Mouse (Mus musculus) hindbrain, embryonic 13.5 days (tissue): ENCODE data around the gene Grrp1. TPM values are rescaled to one million over a fixed set of nuclear protein-coding genes. Genes with fewer than 3 reads are reported as not detected.

Experiments used
- ATAC-seq: fragments of 200-750 bp; cut with Nextera tagmentation; 2 replicates; pipeline ENCODE4 v1.8.0; 2017; ENCODE audit warnings: moderate TSS enrichment; ENCODE audit not compliant: low FRiP score
- H3K27ac ChIP-seq: fragments of 300-500 bp; sonication (generic); 2 replicates; pipeline ENCODE4 v1.5.1; 2015; ENCODE audit warnings: inconsistent platforms, mild to moderate bottlenecking, moderate library complexity
- H3K27me3 ChIP-seq: fragments of 300-500 bp; sonication (generic); 2 replicates; pipeline ENCODE4 v1.6.1; 2015; ENCODE audit warnings: mild to moderate bottlenecking, inconsistent platforms
- H3K36me3 ChIP-seq: fragments of 300-500 bp; sonication (generic); 2 replicates; pipeline ENCODE4 v1.6.1; 2015; ENCODE audit warnings: mild to moderate bottlenecking, inconsistent platforms
- H3K4me1 ChIP-seq: fragments of 300-500 bp; sonication (generic); replicated peaks from 2 replicates; pipeline ENCODE4 v1.6.1; 2015; ENCODE audit warnings: inconsistent platforms
- H3K4me2 ChIP-seq: fragments of 300-500 bp; sonication (generic); 2 replicates; pipeline ENCODE4 v1.6.1; 2015; ENCODE audit warnings: inconsistent platforms, mild to moderate bottlenecking, moderate library complexity
- H3K4me3 ChIP-seq: fragments of 300-500 bp; sonication (generic); 2 replicates; pipeline ENCODE4 v1.5.1; 2015; ENCODE audit warnings: mild to moderate bottlenecking, inconsistent platforms
- H3K9ac ChIP-seq: fragments of 300-500 bp; sonication (generic); 2 replicates; pipeline ENCODE4 v1.6.1; 2015; ENCODE audit warnings: mild to moderate bottlenecking, inconsistent platforms
- H3K9me3 ChIP-seq: fragments of 300-500 bp; sonication (generic); 2 replicates; pipeline ENCODE4 v1.6.1; 2016; ENCODE audit warnings: inconsistent platforms
- WGBS: fragments of 180-500 bp; shearing (Covaris S2); methylation state at CpG from one replicate; pipeline ENCODE4 v1.1.7; 2015; 5-methylcytosine and 5-hydroxymethylcytosine counted together
- polyA plus RNA-seq: library from polyadenylated mRNA; unstranded; fragments of >200 nt; fragmentation: Nextera tagmentation; extraction: Ambion mirVana; gene quantifications from 2 replicates; pipeline ENCODE4 v1.2.1, GENCODE M21; 2015

Grrp1 gene
- polyA plus RNA-seq, 1 experiment from 2014 or later = 14.2 TPM

- ATAC-seq = no peak
- 68% methylated on average over 9 of the region's 9 CpGs for WGBS
- Histone ChIP-seq H3K9ac (no peak overlapping the region), H3K4me1 (no peaks in the 10 kb centered on the region), H3K9me3 (no peaks in the 10 kb centered on the region), H3K4me3 (no peak overlapping the region), H3K4me2 (no peak overlapping the region), H3K36me3 (no peaks in the 10 kb centered on the region), H3K27me3 (no peaks in the 10 kb centered on the region), H3K27ac (no peak overlapping the region)
Observed at GRCm38 (mm10) chr4:134265860-134266585, 12.1 kb upstream of the Grrp1 start.

GRCm38 (mm10) chr4:134263191-134263590, 9.3 kb upstream of the Grrp1 start:
- Histone ChIP-seq H3K4me2 (no peak overlapping the region), H3K36me3 (no peaks in the 10 kb centered on the region), H3K9ac (no peak overlapping the region), H3K27ac (no peak overlapping the region), H3K4me1 (no peaks in the 10 kb centered on the region), H3K27me3 (no peaks in the 10 kb centered on the region), H3K9me3 (no peaks in the 10 kb centered on the region), H3K4me3 (no peak overlapping the region)
- WGBS = 29% methylated on average over 6 of the region's 6 CpGs
- ATAC-seq = no peak

GRCm38 (mm10) chr4:134258354-134258753, 4.4 kb upstream of the Grrp1 start:
- Histone ChIP-seq H3K4me2 (no peak overlapping the region), H3K36me3 (no peaks in the 10 kb centered on the region), H3K4me3 (no peak overlapping the region), H3K9me3 (no peaks in the 10 kb centered on the region), H3K9ac (no peak overlapping the region), H3K27ac (no peak overlapping the region), H3K4me1 (peaks cover 28% of the 10 kb centered on the region), H3K27me3 (peaks cover 34% of the 10 kb centered on the region)
- WGBS = 63% methylated on average over 11 of the region's 11 CpGs
- no peak for ATAC-seq

DNA sequence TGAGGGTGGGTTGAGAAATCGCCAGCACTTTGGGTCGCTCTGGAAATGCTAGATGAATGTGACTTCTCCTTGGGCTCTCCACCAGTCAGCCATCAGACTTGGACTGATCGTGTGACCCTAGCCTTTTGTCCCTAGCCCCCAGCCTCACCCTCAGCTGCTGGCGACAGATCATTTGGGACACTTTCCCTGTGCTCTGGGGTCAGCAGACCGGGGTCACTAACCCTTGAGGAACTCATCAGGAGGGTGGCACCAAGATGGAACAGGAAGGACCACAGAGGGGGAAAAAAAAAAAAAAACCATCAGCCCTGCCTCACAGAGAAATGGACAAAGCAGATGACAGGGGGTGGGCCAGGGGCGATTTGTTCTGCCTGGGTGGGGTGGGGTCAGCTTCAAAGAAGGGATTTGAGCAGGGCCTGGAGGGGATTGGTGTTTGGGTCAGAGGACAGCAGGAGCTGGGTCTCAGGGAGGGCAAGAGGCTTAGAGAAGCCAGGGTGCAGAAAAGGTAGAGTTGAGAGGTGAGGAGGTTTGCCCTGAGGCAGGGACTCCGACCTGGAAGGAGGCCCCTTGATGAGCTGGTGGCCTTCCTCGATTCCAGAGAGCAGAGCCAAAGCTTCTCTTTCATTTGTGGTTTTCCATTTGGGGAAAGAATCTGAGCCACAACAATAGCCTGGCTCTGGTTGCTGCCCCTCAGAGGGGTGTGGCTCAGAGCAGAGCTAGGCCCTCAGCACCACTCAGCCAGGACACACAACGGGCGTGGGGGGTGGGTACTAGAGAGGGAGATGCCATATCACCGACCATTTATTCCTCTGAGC, 3.5 kb upstream of the Grrp1 start:
- Histone ChIP-seq H3K9me3 (no peaks in the 10 kb centered on the region), H3K4me3 (no peak overlapping the region), H3K4me2 (no peak overlapping the region), H3K4me1 (peaks cover 38% of the 10 kb centered on the region), H3K27ac (no peak overlapping the region), H3K36me3 (no peaks in the 10 kb centered on the region), H3K9ac (no peak overlapping the region), H3K27me3 (peaks cover 43% of the 10 kb centered on the region)
- WGBS = 10% methylated on average over 11 of the region's 11 CpGs
- ATAC-seq = no peak

GRCm38 (mm10) chr4:134256407-134257197, 2.7 kb upstream of the Grrp1 start:
- H3K4me1 ChIP-seq = peaks cover 46% of the 10 kb centered on the region
- H3K9me3 ChIP-seq = no peaks in the 10 kb centered on the region
- H3K4me3 ChIP-seq = no peak overlapping the region
- H3K27ac ChIP-seq = 0 out of 2 replicates have a peak overlapping the region, but pooled peaks have one; percentile 18
- WGBS = 5% methylated on average over 19 of the region's 19 CpGs
- no peaks in the 10 kb centered on the region for H3K36me3 ChIP-seq
- H3K4me2 ChIP-seq = no peak overlapping the region
- H3K9ac ChIP-seq = peak overlapping the region; percentile 46; the same call in 1 of the 2 replicates
- H3K27me3 ChIP-seq = peaks cover 51% of the 10 kb centered on the region
- no peak for ATAC-seq

GRCm38 (mm10) chr4:134255854-134256253, 1.9 kb upstream of the Grrp1 start:
- Histone ChIP-seq H3K36me3 (no peaks in the 10 kb centered on the region), H3K4me1 (peaks cover 53% of the 10 kb centered on the region), H3K9ac (no peak overlapping the region; the same call in 1 of the 2 replicates), H3K4me2 (no peak overlapping the region), H3K27ac (peak overlapping the region; percentile 18; the same call in 1 of the 2 replicates), H3K27me3 (peaks cover 59% of the 10 kb centered on the region), H3K4me3 (no peak overlapping the region), H3K9me3 (no peaks in the 10 kb centered on the region)
- ATAC-seq = no peak
- 17% methylated on average over 4 of the region's 4 CpGs for WGBS

GRCm38 (mm10) chr4:134254835-134255234, 929 bp upstream of the Grrp1 start:
- Histone ChIP-seq H3K9ac (no peak overlapping the region), H3K9me3 (no peaks in the 10 kb centered on the region), H3K27ac (no peak overlapping the region), H3K27me3 (peaks cover 69% of the 10 kb centered on the region), H3K4me3 (no peak overlapping the region), H3K36me3 (no peaks in the 10 kb centered on the region), H3K4me2 (no peak overlapping the region), H3K4me1 (peaks cover 63% of the 10 kb centered on the region)
- no peak for ATAC-seq
- WGBS = 20% methylated on average over 3 of the region's 3 CpGs

DNA sequence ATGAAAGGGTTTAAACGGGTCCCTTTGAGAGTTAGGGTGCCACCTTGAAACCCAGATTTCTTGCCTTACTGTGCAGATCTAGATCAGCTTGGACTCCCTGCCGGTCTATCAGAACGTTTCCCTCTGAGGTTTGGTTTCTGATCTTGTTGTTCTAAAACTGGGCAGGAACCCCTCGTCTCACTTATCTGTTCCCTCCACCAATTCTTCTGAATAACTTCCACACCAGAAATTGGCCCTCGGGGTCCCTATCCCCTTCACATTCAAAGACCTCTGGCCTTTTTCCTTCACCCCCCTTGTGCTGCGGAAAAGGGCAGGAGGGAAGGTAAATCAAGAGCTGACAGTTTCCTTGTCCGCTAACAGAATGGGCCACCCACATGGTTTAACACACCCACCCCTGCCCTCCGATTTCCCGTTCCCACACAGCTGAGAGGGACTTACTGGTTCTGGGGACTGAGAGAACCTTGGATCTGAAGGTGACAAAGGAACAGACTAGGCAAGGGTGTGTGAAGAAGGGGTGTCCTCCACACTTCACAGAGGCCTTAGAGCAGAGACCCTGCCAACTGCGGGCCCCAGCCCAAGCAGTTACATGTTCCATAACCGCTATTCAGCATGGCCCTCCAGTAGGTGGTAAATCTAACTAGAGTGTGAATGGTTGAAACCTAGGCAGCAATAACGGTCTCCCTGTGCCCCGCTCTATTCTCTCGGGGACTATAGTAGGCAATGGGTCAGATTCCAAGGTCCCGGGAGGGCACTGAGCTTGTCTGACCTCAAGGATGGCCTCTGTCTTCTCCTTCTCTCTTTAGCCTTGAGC, 790 bp downstream of the Grrp1 start:
- 6% methylated on average over 15 of the region's 15 CpGs for WGBS
- no peaks in the 10 kb centered on the region for H3K36me3 ChIP-seq
- H3K9me3 ChIP-seq = no peaks in the 10 kb centered on the region
- H3K27me3 ChIP-seq = peaks cover 86% of the 10 kb centered on the region
- H3K27ac ChIP-seq = no peak overlapping the region
- peaks cover 70% of the 10 kb centered on the region for H3K4me1 ChIP-seq
- peak overlapping the region; percentile 79 for H3K4me2 ChIP-seq
- peak overlapping the region; percentile 56 for H3K4me3 ChIP-seq
- ATAC-seq = no peak
- H3K9ac ChIP-seq = peak overlapping the region; percentile 81

GRCm38 (mm10) chr4:134252131-134252910, 1.6 kb downstream of the Grrp1 start:
- H3K4me3 ChIP-seq = peak overlapping the region; percentile 56
- H3K4me2 ChIP-seq = peak overlapping the region; percentile 79
- no peaks in the 10 kb centered on the region for H3K36me3 ChIP-seq
- H3K9me3 ChIP-seq = no peaks in the 10 kb centered on the region
- H3K9ac ChIP-seq = peak overlapping the region; percentile 81
- ATAC-seq = no peak
- WGBS = 3% methylated on average over 22 of the region's 22 CpGs
- H3K4me1 ChIP-seq = peaks cover 70% of the 10 kb centered on the region
- H3K27me3 ChIP-seq = peaks cover 94% of the 10 kb centered on the region
- peak overlapping the region; percentile 84; the same call in 1 of the 2 replicates for H3K27ac ChIP-seq

- Histone ChIP-seq H3K4me3 (peak overlapping the region; percentile 56), H3K9ac (peak overlapping the region; percentile 81), H3K27ac (peak overlapping the region; percentile 84), H3K4me2 (peak overlapping the region; percentile 79), H3K4me1 (peaks cover 68% of the 10 kb centered on the region), H3K27me3 (peaks cover 100% of the 10 kb centered on the region), H3K9me3 (no peaks in the 10 kb centered on the region), H3K36me3 (no peaks in the 10 kb centered on the region)
- under 1% methylated on average over 90 of the region's 91 CpGs for WGBS
- peak; percentile 61 for ATAC-seq
Observed at GRCm38 (mm10) chr4:134251241-134252130, 2.4 kb downstream of the Grrp1 start.
